Mouse (Mus musculus) heart, postnatal 4 days (tissue): ENCODE measurements around the gene Gdf15. TPM values are rescaled to one million over a fixed set of nuclear protein-coding genes. Genes with fewer than 3 reads are reported as not detected.

Experiments
- DNase-seq: peaks from one replicate; pipeline ENCODE4 v3.0.0; 2021
- total RNA-seq, 2 experiments: library from RNA; stranded (reverse); gene quantifications; 2 replicates each; pipeline ENCODE4 v1.2.3; 2021

Gene Gdf15
- total RNA-seq, 2 experiments from 2014 or later = 2.7 to 3.5 TPM

DNA sequence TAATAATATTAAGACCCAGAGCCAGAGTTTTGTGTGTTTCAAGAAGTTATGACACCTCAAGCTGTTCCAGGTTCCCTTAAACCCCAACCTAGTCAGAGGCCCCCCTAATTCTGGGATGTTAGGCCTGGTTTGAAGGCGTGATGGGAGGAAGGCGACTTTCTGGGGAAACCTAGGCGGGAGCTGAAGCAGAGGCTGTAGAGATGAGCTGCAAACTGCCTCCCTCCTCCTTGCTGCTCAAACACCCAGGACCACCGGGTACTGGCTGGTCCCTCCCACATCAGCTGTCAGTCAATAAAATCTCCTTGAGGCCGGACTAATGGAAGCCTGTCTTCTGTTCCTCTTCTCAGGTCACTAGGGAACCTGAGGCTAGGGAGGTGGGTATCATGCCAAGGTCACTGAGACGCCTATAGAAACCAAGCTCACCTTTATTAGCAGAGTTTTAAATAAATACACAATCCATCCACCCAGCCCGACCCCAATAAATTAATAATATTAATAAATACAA lies 3.2 kb downstream of the Gdf15 start:
- DNase-seq = no peak

DNA sequence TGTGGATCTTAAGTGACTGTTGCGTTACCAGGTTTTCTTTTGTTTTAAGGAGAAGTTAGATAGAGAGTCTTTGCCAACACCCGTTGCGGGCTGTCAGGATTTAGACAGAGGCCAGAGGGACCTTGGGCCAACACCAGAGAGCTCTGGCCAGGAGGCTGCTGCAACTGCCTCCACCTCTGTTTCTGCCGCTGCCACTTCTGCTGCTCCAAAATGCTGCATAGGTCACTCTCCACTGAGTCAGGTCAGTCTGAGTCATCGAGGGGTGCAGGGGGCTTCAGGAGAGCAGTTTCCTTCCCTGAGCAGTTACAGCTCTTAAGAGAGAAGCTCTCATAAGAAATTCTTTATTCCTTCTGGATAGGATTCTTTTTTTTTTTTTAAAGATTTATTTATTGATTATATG lies 5.2 kb downstream of the Gdf15 start:
- no peak for DNase-seq

DNA sequence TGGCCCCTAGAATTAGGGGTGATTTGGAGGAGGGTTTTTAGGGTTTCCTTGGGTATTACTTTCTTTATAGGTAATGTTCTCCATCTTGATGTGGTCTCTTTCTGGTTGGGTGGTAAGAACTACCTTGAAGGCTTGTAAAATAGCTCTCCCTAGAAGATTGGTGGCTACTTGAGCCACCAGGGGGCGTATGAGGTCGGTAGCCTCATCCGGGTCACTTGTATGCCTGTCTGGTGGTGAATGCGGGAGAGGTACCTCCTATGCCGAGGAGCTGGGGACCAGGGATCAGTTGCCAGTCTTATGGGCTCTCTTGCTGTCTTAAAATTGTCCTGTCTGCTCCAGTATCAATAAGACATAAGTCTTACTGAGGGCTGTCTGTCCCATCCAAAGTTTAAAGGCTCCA lies 7.2 kb downstream of the Gdf15 start:
- peak; percentile 75 for DNase-seq

DNA sequence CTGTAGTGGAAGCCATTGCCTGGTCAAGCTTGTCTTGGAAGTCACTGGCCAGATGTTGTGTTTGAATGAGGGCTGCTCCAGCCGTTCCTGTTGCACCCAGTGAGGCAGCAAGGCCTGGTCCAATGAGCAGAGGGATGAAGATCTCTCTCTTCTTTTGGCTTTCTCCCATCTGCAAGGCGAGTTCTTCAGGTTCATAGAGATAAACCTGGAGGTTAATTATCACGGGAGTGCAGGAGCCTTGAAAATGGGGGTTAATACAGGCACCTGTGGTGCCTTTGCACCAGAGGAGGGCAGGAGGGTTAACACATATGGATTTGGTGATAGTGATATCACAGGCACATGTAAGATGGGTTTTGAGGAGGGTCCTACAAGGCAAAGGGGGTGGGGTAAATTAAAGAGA lies 10.0 kb downstream of the Gdf15 start:
- DNase-seq = no peak

DNA sequence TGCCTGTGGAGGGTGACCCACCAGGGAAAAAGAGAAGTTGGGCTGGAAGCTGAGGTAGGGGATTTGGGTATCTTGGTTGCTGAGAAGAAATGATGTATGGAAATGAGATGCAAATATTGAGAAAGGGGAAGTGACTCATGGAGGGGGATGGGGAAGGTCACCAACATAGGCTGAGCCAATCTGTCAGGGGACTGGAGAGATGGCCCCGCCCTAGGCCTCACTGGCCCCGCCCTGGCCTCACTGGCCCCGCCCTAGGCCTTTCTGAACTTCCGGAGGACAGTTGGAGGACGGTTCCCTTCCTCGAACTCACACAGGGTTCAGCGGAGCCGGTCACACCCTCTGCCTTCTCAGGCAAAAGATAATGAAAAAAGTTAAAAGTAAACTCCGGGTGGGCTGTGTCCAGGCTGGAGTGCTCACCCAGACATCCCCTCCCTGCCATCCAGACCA lies 13.3 kb downstream of the Gdf15 start:
- DNase-seq = peak; percentile 54

DNA sequence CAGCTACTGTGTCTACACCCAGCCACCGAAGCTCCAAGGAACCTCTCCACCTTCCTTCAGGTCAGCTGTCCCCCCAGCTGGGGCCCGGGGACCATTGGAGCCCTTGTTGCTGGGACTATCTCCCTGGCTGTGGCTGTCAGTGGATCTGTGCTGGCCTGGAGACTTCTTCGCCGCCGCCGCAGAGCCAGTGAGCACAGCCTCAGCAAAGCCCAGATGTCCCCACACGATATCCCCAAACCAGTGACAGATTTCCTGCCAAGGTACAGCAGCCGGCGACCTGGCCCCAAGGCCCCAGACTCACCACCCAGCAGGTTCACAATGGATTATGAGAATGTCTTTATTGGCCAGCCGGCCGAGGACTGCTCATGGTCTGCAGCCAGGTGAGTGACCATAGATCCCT lies 14.3 kb downstream of the Gdf15 start:
- DNase-seq = no peak

DNA sequence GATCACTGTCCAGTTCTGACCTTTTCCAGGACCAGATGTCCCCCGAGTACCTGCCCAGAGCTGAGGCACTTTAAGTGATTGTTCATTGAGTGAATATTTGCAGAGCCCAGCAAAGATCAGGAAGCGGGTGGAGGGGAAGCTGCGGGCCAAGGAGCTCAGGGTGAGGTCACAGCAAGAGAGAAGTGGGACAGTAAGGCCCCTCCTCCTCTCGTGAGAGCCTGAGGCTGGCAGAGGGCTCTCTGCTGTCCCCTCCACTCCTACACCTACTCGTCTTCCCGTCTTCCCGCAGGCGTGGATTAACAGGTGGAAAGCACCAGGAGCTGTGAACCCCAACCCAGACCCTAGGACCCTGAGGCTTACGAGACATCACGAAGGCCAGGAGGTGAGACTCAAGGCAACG lies 15.6 kb downstream of the Gdf15 start:
- no peak for DNase-seq

DNA sequence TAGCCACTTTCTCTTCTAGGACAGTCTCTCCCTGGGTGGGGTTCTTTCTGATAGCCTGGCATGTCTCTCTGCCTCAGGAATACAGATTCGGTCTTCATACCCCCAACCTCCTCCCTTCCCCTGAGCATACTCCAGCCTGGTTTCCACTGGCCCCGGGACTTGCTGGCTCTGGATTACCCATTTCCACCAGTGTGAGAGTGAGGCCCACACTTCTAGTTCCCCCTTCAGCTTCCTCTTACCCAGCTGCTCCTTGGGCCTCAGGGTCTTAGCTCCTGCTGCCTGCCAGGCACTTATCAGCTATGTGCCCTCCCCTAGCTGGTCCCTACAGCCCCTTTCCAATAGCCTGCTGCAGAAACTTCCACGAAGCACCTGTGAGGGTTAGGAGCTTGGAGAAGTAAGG lies 16.4 kb downstream of the Gdf15 start, which contains the start of gene Lrrc25:
Lrrc25 (plus strand) TSS at position 262 of the 400 bp plus-strand sequence.
- no peak for DNase-seq

DNA sequence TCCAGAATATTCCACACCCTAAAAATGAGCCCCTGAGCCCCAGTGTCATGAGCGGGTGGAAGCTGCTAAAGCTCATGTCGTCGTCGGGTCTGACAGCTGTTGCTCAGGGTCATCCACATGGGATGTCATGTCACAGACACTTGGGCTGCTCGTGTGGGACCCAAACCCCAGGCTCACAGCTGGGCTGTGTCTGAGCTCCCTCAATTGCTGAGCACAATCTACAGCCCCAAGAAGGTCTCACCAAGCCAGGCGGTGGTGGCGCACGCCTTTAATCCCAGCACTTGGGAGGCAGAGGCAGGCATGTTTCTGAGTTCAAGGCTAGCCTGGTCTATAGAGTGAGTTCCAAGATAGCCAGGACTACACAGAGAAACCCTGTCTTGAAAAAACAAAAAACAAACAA lies 17.0 kb downstream of the Gdf15 start:
- no peak for DNase-seq

DNA sequence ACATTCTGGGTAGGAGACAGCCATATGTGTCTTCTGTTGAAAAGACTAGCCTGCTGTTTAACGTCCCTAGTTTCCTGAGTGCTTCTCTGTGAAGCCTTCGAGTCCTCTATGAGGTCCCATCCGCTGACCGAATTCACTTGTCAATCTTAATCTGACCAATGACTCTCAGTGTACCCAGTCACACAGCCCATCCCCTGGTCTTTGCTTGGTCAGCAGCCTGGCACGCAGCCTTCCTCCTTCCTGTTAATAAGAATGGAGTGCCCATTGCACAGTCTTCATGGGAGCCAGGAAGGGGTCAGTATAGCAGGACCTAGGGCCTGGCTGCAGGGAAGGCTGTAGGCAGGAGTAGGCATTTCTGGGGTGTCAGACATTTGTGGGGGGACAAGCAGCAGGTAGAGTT lies 17.8 kb downstream of the Gdf15 start:
- DNase-seq = no peak

DNA sequence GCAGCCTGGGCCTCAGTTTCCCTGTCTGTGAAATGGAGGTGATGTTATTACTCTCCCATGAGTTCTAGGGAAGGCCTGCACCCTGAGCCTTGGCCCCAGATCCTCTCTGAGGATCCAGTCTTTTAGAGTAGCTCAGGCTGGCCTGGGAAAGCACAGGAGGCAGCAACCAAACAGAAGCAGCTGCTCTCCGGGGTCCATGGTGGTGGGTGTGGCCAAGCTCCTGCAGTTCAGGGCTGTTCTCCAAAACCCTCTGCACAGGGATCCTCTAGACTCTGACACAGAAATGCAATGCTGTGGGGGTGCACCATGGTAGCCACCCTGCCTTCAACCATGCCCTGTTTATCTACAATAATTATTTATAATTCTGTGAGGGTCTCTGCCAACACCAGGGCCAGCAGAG lies 18.5 kb downstream of the Gdf15 start:
- DNase-seq = no peak

DNA sequence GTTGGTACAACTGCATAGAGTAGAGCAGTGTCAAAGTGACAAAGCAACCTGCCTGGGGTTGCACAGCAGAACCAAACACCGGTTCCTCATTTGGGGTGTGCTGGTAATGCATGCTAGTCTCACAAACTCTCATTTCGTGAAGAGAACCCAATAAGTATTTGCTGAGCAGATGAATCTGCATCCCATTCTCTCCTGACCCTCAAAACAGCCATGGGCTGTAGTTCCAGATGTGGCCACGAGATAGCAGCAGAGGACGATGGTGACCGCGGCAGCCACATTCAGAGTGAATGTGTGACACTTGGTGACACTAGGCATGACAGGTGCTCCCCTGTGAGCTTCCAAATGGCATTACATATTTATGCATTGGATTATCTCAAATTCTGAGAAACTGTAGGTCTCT lies 20.4 kb downstream of the Gdf15 start:
- DNase-seq = peak; percentile 95

DNA sequence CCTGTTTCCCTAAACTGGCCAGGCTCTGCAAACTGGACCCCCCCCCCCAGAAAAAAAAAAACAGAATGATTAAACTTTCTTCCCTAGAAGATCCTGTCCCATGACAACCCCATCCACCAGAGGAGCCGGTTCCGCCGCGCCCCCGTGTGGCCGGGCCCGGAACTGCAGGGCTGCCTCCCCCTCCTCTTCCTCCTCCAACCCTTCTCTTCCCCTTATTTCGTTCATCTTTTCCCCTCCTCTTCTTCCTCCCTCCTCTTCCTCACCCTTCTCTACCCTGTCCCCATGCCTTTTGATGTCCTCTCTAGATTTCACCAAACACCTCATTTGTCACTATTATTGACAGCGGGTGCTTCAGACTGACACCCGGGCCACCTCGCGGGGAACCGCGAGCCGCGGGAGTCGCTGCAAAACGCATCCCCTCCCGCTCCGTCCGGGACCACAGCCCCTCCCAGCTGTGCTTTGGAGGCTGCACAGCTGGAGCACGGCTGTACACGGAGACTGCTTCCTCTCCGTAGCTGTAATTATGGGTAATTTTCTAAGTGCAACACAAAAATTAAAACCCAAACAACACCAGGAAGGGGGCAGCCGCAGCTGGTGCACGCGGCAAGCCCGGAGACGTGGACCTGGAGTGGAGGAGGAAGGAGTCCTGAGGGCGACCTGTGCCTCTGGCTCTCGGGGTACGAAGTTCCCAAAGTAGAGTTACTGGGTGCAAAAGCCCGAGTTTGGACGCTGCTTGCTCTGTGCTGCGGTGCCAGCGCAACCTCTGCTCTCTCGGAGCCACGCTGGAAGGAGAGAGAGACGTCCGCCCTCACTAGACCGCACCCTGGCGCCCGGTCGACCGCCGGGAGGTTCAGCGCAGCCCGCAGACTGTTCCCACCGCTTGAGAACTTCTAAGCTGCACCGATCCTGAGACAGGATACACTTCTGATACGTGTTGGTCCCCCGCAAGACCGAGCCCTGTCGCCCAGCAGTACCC lies 21.2 kb downstream of the Gdf15 start:
- peak; percentile 94 for DNase-seq

DNA sequence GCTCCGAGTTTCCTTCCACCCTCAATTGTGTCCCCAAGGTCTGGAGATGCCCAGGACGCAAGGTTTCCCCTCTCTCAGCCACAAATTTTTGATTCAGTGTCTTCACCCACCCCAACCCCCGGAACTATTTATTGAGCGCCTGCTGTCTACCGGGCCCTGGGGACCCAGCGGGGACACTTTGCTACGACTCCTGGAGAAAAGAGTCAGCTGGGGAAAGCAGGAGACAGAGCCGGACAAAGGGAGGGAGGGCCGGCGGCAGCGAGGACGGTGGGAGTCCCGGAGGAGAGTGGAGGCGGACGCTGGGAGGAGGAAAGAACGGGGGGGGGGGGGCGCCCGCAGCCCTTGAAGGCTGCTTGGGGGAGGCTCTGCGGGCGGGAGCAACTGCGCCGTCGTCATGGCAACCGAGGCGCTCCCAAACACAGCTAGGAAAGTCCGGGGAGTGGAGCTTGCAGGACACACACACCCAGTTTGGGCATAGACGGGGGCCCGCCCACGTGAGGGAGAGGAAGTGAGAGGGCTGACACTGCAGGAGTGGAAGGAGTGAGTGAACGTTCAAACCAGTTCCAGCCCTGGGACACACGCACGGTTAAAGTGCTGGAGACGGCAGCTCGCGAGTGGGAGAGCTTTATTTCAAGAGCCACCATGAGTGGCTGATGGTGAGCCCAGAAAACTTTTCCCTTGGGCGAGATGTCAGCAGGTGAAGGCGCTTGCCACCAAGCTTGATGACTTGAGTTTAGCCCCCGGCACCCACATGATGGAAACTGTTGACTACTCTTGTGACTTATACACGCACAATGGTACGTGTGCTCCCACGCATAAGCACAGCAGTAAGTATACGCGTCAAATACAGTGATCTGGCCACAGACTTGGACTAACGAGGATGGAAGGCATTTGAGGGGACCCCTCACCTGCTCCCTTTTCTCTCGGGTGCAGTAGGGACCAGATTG lies 22.1 kb downstream of the Gdf15 start:
- DNase-seq = peak; percentile 91

DNA sequence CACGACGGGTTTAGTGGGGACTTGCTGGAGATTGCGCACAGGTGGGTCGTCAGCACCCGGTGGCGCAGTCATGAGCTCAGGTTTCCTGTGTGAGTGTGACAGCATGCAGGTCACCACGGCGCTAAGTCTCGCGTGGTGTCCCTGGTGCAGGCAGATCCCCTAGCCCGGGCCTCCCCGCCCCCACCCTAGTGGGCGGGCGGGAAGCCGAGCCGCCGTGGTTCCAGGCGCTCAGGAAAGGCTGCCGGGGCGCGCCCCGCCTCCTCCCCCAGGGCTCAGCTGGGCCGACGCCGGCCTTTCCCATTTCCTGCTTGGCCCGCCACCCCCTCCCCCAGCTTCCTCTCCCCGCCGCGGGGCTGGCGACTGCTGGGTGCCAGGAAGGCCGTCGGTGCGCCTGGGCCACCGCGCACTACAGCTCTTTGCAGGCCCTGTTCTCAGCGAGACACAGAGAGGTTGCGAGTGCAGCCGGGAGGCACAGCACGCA lies 22.8 kb downstream of the Gdf15 start:
- peak; percentile 93 for DNase-seq

DNA sequence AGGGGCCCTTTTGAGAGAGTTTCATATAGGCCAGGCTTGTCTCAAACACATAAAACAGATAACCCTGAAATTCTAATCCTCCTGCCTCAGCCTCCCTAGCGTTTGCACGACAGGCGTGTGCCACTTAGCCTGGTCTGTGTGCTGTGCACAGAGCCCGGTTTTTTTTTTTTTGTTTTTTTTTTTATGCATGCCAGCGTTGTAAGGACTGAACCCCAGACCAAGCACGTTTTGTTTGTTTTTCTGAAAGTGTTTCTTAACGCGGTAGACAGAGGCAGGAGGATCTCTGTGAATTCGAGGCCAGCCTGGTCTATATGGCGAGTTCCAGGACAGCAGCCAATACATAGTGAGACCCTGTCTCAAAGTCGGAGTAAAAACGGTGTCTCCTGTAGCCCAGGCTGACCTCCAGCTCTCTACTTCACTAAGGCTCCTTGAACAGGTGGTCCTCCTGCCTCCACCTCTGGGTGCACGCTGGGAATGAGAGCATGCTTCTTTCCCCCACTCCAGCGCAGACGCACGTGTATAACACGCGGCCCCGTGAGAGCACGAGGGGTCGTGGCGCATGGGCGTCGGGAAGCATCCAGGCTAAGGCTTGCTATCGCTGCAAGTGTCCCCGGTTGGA lies 23.4 kb downstream of the Gdf15 start, which contains the start of gene Ssbp4:
Ssbp4 (minus strand) TSS at position 124 of the 619 bp plus-strand sequence.
- no peak for DNase-seq

DNA sequence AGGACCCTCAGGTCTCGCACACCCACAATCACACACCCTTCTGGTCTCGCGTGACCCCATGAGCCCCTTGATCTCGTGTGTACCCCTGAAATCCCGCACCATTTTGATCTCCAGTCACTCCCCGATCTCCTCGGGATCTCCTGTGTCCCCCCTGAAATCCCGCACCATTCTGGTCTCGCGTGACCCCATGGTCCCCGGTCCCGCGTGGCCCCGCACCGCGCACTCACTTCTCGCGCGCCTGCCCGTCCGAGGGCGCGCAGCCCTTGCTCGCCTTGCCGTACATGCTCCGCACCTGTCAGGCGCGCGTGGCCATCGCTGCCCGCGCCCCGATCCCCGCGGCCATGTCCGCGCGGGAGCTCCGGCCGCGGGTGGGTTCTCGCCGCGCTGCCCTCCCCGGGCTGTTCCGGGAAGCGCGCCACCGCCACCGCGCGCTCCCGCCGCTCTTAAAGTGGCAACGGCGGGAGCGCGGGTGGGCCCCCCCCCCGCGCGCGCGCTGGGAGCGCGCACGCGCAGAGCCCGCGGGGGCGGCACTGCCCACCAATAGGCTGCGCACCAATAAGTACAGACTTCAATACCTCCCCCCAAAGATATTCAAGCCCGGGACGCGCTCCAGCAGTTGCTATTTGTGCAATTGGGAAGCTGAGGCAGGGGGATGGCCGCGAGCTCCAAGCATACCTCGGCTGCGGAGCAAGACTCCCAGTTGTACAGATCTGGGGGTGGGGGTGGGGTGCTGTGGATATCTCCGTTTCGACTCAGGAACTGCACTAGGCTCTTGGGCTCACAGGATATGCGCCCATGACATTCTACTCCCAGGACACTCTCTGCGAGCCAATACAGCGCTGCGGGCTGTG lies 24.1 kb downstream of the Gdf15 start:
- peak; percentile 59 for DNase-seq

DNA sequence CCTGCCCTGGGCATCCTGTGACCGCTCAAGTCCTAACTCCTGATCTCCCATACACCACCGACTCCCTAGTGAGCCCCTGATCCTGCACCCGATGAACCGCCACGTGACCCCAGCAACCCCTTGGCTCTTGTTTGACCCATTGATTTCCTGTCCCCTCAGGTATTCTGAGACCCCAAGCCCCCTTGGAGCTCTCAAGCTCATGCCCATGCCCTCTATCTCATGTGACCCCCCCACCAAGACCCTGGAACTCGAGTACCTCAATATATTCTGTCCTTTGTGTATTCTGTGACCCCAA lies 24.7 kb downstream of the Gdf15 start:
- no peak for DNase-seq

DNA sequence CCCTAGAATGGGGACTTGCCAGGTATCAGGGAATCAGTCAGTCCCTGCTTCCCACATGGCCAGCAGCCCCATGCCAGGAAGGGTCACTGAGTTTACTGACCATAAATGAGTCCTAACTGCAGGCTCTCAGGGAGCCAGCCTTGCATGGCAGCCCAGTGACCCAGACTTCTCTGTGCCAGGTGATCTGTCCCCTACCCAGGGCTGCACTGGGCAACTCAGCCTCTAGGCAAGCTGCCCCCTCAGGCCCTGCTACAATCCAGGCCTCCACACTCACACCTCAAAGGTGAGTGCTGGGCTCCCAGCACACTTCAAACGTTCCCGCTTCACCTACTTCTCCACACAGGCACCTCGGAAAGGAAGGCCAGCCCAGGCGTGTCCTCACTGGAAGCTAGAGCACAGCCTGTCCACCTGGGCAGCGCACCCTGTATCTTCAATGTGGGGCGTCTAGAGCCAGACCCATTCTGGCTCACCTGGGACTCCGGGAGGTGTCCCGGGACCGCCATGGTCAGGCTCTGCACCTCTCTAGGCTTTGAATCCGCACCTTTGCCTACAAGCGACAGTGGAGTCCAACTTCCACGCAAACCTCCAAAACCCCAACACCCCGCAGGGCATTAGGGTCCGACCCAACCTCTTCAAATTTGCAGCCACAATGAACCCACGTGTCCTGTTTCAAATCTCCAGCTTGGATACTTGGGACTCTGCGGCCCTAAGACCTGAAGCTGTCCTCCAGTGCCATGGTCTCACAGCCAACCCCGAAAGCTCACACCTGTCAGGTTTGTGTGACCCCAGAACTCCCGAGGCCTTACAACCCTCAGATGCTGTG lies 25.3 kb downstream of the Gdf15 start:
- no peak for DNase-seq
